Mouse (Mus musculus) adrenal gland, adult (tissue): Measurements from ENCODE around the gene Ifna16.

ENCODE experiments used
- DNase-seq, 2 experiments: peaks; one replicate each; pipeline ENCODE4 v3.0.0; 2022 to 2023; ENCODE audit warnings: low spot score in 1 of 2; ENCODE audit not compliant: inconsistent age in 2 of 2

Ifna16 gene

GRCm38 (mm10) chr4:88676824-88677223 is at the start of gene Ifna16:
Gene Ifna16, minus strand, starts transcription at chr4:88676924.
- DNase-seq, result no peak

- no peak for DNase-seq
Observed at GRCm38 (mm10) chr4:88723497-88724090, 46.9 kb upstream of the Ifna16 start.

DNA sequence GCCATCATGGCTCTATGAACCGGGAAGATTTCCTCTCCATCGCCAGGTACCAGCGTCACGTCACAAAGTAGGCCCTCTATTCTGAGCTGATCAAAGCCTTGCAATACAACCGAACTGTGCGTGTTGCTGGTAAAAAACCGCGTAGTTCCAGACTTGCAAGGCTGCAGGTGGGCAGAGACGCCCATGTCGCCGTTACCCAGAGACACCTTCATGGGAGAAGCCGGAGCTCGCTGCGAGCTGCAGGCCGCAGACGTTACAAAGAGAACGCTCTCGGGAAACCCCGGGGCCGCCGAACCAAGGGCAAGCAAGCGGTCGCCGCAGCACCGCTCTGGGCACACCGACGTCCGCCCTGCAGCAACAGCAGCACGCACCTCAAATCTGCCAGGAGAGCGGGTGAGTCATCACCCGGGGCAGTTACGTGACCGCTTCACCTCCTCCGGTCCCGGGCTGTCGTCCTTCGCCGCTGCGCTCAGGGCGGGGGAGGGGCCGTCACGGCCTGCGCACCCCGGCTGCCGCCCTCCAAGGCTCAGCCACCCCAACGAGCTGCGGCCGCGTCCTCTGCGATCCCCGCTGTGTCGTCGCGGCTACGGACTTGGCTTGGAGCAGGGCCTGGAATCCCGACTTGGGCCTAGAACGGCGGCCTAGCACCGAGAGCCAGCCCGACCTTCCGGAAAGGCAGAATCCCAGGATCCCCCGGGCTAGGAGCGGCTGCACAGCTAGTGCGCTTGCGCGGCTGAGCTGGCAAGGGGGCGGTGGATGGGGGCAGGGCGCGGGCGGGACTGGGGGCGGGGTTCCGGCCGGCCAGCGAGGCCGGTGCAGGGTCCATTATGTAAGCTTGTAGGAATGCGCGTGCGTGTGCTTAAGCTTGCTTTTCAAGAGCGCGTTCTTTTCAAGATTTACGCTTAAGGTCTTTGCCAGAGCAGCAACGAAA is 45.3 kb upstream of the Ifna16 start, which contains the start of the genes Gm26566 and Klhl9:
Gm26566 (plus strand) TSS at position 15 of the 931 bp plus-strand sequence.
Klhl9 (minus strand) TSS at position 675 of the 931 bp plus-strand sequence.
- peak; percentile 94 to 98 for DNase-seq

GRCm38 (mm10) chr4:88718715-88719114 is 42.0 kb upstream of the Ifna16 start:
- DNase-seq, result peak in 1 of 2 experiments; percentile 54

GRCm38 (mm10) chr4:88715059-88715458 is 38.3 kb upstream of the Ifna16 start:
- DNase-seq, result peak in 1 of 2 experiments; percentile 68

DNA sequence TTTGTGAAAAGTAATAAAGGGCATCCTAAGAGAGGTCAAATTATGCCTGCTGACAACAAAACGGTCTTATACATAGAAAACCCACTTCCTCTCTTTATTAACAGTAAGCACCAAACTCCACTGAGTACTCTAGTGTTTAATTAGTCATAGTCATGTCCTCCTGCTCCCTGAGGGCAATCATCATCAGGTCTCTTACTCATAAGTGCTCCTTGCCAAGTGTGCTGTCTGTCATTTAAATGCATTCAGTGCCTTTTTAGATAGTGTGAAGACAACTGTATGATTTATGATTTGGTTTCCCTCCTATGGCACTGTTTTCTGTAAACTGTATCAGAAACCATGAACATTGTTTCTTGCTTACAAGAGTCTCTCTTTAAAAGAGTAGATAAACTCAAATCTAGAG is 37.6 kb upstream of the Ifna16 start:
- peak in 1 of 2 experiments; percentile 75 for DNase-seq

GRCm38 (mm10) chr4:88707128-88707826 is 30.6 kb upstream of the Ifna16 start:
- no peak for DNase-seq

DNA sequence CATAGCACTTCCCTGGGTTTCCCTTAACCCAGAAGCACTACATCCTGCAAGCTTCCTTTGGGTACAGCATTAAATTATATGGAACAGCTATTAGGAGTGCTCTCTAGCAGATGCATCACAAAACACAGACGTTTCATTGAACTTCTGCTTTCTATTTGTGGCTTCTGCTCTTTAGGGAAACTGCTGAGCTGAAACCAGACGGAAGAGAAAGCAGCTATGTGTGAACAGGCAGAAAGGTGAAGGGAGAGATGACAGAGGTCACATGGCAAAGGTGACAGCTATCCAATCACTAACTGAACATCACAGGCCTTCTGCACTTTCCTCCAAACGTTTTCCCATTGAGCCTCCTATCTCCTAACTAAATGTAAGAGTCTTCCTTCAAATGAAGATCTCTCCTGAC is 29.2 kb upstream of the Ifna16 start:
- no peak for DNase-seq

- no peak for DNase-seq
Observed at GRCm38 (mm10) chr4:88699301-88699700, 22.6 kb upstream of the Ifna16 start.

- DNase-seq, result no peak
Observed at GRCm38 (mm10) chr4:88698781-88699180, 22.1 kb upstream of the Ifna16 start.

- no peak for DNase-seq
Observed at GRCm38 (mm10) chr4:88697753-88698152, 21.0 kb upstream of the Ifna16 start.

DNA sequence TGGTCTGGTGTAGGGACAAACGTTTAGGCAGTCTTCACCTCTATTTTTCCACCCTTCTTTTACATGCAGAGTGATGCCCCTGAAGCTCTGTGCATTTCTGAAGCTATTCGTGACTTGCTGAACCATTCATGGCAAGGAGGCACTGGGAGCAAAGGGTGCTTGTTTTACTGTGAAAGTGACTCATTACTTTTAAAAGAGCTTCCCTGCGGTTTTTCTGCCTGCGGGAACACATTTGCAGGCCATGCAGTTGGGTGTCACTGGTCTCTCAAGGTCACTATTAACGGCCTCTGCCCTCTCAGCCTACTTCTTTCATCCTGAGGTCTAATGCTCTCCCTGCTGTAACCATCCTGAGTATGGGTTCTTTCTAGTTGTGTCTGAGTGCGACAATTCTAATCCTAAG is 20.4 kb upstream of the Ifna16 start:
- DNase-seq, result no peak

- DNase-seq, result peak; percentile 72 to 92
Observed at GRCm38 (mm10) chr4:88696237-88696884, 19.6 kb upstream of the Ifna16 start.

- no peak for DNase-seq
Observed at GRCm38 (mm10) chr4:88693392-88693791, 16.7 kb upstream of the Ifna16 start.

GRCm38 (mm10) chr4:88692537-88692936 is 15.8 kb upstream of the Ifna16 start:
- DNase-seq, result no peak

- no peak for DNase-seq
Observed at GRCm38 (mm10) chr4:88691259-88691658, 14.5 kb upstream of the Ifna16 start, which contains the start of gene Ifnab. Gene Ifnab, minus strand, starts transcription at chr4:88691359.

DNA sequence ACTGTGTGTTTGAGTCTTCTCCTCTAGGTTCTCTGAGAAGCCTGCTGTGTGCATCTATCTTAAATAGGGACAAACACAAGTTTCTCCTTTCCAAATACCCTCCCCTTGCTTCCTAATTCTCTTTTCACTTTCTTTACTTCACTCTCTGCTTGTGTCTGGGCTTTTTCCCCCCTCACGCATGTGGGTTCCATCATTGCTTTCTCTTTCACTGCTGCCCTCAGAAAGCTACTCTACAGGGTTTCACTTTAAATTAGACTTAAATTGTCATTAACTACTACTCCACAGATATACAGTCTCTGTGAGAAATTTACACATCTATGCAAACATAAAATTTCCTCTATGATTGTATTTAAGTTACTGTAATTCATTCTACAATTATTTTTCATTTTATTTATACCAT is 7.1 kb upstream of the Ifna16 start, which contains the start of gene Ifna2:
Ifna2 (minus strand) TSS at position 101 of the 400 bp plus-strand sequence.
- DNase-seq, result no peak

GRCm38 (mm10) chr4:88681353-88681752 is 4.6 kb upstream of the Ifna16 start:
- no peak for DNase-seq

- DNase-seq, result peak in 1 of 2 experiments; percentile 49
Observed at GRCm38 (mm10) chr4:88680362-88680761, 3.6 kb upstream of the Ifna16 start.

- no peak for DNase-seq
Observed at GRCm38 (mm10) chr4:88655461-88655860, 21.3 kb downstream of the Ifna16 start.

- DNase-seq, result no peak
Observed at GRCm38 (mm10) chr4:88653644-88654043, 23.1 kb downstream of the Ifna16 start.
